Mouse (Mus musculus): Measurements from ENCODE around the gene Ankrd13a. TPM values are rescaled to one million over a fixed set of nuclear protein-coding genes. Genes with fewer than 3 reads are reported as not detected.
"Not testable (repeated sequence)": the region's sequence is repeated elsewhere in the genome, so short reads cannot be mapped to it uniquely, and the experiment has no call there.

The Ankrd13a gene
- total and polyA plus RNA-seq, 3 experiments, result 110 to 184 (median 180) TPM

GRCm38 (mm10) chr5:114829740-114830139 is 55.3 kb downstream of the Ankrd13a start:
- TF ChIP-seq NRF1 (IDR thresholded peaks at IDR 0.05; ENCODE audit: insufficient read depth, low read depth, low read length, poor library complexity, severe bottlenecking), result no peak
- TF ChIP-seq SIN3A (IDR thresholded peaks at IDR 0.05; ENCODE audit: low read length), result no peak
- no peak for TF ChIP-seq EP300 (IDR thresholded peaks at IDR 0.05; ENCODE audit: low read depth in 1 of 2, low read length in 2 of 2)
- no peak for TF ChIP-seq ZKSCAN1 (IDR thresholded peaks at IDR 0.05; ENCODE audit: low read depth, low read length)
- TF ChIP-seq UBTF (IDR thresholded peaks at IDR 0.05; ENCODE audit: borderline replicate concordance, insufficient read depth, low read depth, low read length), result no peak
- no peak for TF ChIP-seq E2F4 (IDR thresholded peaks at IDR 0.05; ENCODE audit: borderline replicate concordance, low read depth, low read length)
- TF ChIP-seq CHD2 (IDR thresholded peaks at IDR 0.05; ENCODE audit: low read length), result no peak
- TF ChIP-seq ETS1 (IDR thresholded peaks at IDR 0.05; ENCODE audit: low read depth, low read length), result no peak
- no peak overlapping the region for H3K27ac ChIP-seq (ENCODE audit: control insufficient read depth, low read depth, low read length)
- no peaks in the 10 kb centered on the region; a peak in 1 of 4 replicates for H3K36me3 ChIP-seq (ENCODE audit: control insufficient read depth in 1 of 2, insufficient read depth in 2 of 2, low read length in 2 of 2)
- no peak for DNase-seq (ENCODE audit: low read depth, low spot score)
- no peak overlapping the region for H3K4me3 ChIP-seq (ENCODE audit: control insufficient read depth in 1 of 2, insufficient read depth in 1 of 2, low read depth in 2 of 2, low read length in 2 of 2)
- H3K27me3 ChIP-seq (ENCODE audit: control insufficient read depth in 1 of 2, insufficient read depth in 2 of 2, low read length in 2 of 2), result peaks cover under 1 to 6% of the 10 kb centered on the region in 2 experiments; a peak in 3 of 4 replicates
- H3K79me2 ChIP-seq (ENCODE audit: control insufficient read depth, insufficient read depth, low read length, poor library complexity), result no peaks in the 10 kb centered on the region; the same call in 1 of the 2 replicates
- H3K9ac ChIP-seq (ENCODE audit: control insufficient read depth, low read depth, low read length, poor library complexity, severe bottlenecking), result no peak overlapping the region
- no peaks in the 10 kb centered on the region for H3K9me3 ChIP-seq (replicated peaks; ENCODE audit: insufficient read depth, low read length)
- H3K4me1 ChIP-seq (ENCODE audit: control insufficient read depth in 1 of 2, insufficient read depth in 2 of 2, low read length in 2 of 2), result 0 out of 4 replicates have a peak, but pooled peaks cover 0 to 5% of the 10 kb centered on the region in 2 experiments

GRCm38 (mm10) chr5:114836886-114837285 is 62.4 kb downstream of the Ankrd13a start:
- Histone ChIP-seq H3K27ac (ENCODE audit: control insufficient read depth, low read depth, low read length) (no peak overlapping the region), H3K27me3 (ENCODE audit: control insufficient read depth in 1 of 2, insufficient read depth in 2 of 2, low read length in 2 of 2) (peaks cover 6 to 10% of the 10 kb centered on the region in 2 experiments), H3K4me1 (ENCODE audit: control insufficient read depth in 1 of 2, insufficient read depth in 2 of 2, low read length in 2 of 2) (no peaks in the 10 kb centered on the region), H3K9ac (ENCODE audit: control insufficient read depth, low read depth, low read length, poor library complexity, severe bottlenecking) (no peak overlapping the region), H3K4me3 (ENCODE audit: control insufficient read depth in 1 of 2, insufficient read depth in 1 of 2, low read depth in 2 of 2, low read length in 2 of 2) (no peak overlapping the region), H3K9me3 (replicated peaks; ENCODE audit: insufficient read depth, low read length) (no peaks in the 10 kb centered on the region), H3K79me2 (ENCODE audit: control insufficient read depth, insufficient read depth, low read length, poor library complexity) (no peaks in the 10 kb centered on the region), H3K36me3 (ENCODE audit: control insufficient read depth in 1 of 2, insufficient read depth in 2 of 2, low read length in 2 of 2) (no peaks in the 10 kb centered on the region)
- DNase-seq (ENCODE audit: low read depth, low spot score), result no peak
- TF ChIP-seq NRF1 (IDR thresholded peaks at IDR 0.05; ENCODE audit: insufficient read depth, low read depth, low read length, poor library complexity, severe bottlenecking), result no peak
- no peak for TF ChIP-seq TAL1 (IDR thresholded peaks at IDR 0.05; ENCODE audit: low read length)
- TF ChIP-seq HCFC1 (IDR thresholded peaks at IDR 0.05; ENCODE audit: low read depth, low read length), result no peak
- no peak for TF ChIP-seq MAFK (IDR thresholded peaks at IDR 0.05; ENCODE audit: borderline replicate concordance, low read depth, low read length)
- no peak for TF ChIP-seq USF1 (IDR thresholded peaks at IDR 0.05; ENCODE audit: low read depth, low read length)
- TF ChIP-seq CTCF (IDR thresholded peaks at IDR 0.05 in 2 of 3, conservative IDR thresholded peaks at IDR 0.05 in 1 of 3; ENCODE audit: control insufficient read depth in 1 of 3, insufficient read depth in 1 of 3, low read depth in 2 of 3, low read length in 3 of 3, poor library complexity in 1 of 3, severe bottlenecking in 1 of 3), result no peak
- TF ChIP-seq TBP (IDR thresholded peaks at IDR 0.05; ENCODE audit: low read depth, low read length), result no peak
- TF ChIP-seq ZNF384 (IDR thresholded peaks at IDR 0.05; ENCODE audit: low read depth, low read length), result no peak
- no peak for TF ChIP-seq JUND (IDR thresholded peaks at IDR 0.05; ENCODE audit: low read depth, low read length)

- H3K9ac ChIP-seq (ENCODE audit: control insufficient read depth, low read depth, low read length, poor library complexity, severe bottlenecking); H3K4me3 ChIP-seq (ENCODE audit: control insufficient read depth in 1 of 2, insufficient read depth in 1 of 2, low read depth in 2 of 2, low read length in 2 of 2); H3K4me1 ChIP-seq (ENCODE audit: control insufficient read depth in 1 of 2, insufficient read depth in 2 of 2, low read length in 2 of 2); H3K79me2 ChIP-seq (ENCODE audit: control insufficient read depth, insufficient read depth, low read length, poor library complexity); H3K27ac ChIP-seq (ENCODE audit: control insufficient read depth, low read depth, low read length); H3K36me3 ChIP-seq (ENCODE audit: control insufficient read depth in 1 of 2, insufficient read depth in 2 of 2, low read length in 2 of 2); DNase-seq (ENCODE audit: low read depth, low spot score); H3K9me3 ChIP-seq (replicated peaks; ENCODE audit: insufficient read depth, low read length); H3K27me3 ChIP-seq (ENCODE audit: control insufficient read depth in 1 of 2, insufficient read depth in 2 of 2, low read length in 2 of 2): not testable (repeated sequence)
Observed at GRCm38 (mm10) chr5:114840481-114840880, 66.0 kb downstream of the Ankrd13a start.

- not testable (repeated sequence) for H3K27ac ChIP-seq (ENCODE audit: control insufficient read depth, low read depth, low read length); H3K9me3 ChIP-seq (replicated peaks; ENCODE audit: insufficient read depth, low read length); H3K4me1 ChIP-seq (ENCODE audit: control insufficient read depth in 1 of 2, insufficient read depth in 2 of 2, low read length in 2 of 2); H3K27me3 ChIP-seq (ENCODE audit: control insufficient read depth in 1 of 2, insufficient read depth in 2 of 2, low read length in 2 of 2); DNase-seq (ENCODE audit: low read depth, low spot score); H3K4me3 ChIP-seq (ENCODE audit: control insufficient read depth in 1 of 2, insufficient read depth in 1 of 2, low read depth in 2 of 2, low read length in 2 of 2); H3K79me2 ChIP-seq (ENCODE audit: control insufficient read depth, insufficient read depth, low read length, poor library complexity); H3K36me3 ChIP-seq (ENCODE audit: control insufficient read depth in 1 of 2, insufficient read depth in 2 of 2, low read length in 2 of 2); H3K9ac ChIP-seq (ENCODE audit: control insufficient read depth, low read depth, low read length, poor library complexity, severe bottlenecking)
Observed at GRCm38 (mm10) chr5:114842155-114842554, 67.7 kb downstream of the Ankrd13a start.

All from MEL (cell line).